Mouse (Mus musculus) forebrain, embryonic 15.5 days (tissue): Measurements from ENCODE around the gene Sash1. TPM values are rescaled to one million over a fixed set of nuclear protein-coding genes. Genes with fewer than 3 reads are reported as not detected.

Experiments used
- ATAC-seq: fragments of 200-750 bp; cut with Nextera tagmentation; replicated peaks from 2 replicates; pipeline ENCODE4 v1.8.0; 2017; ENCODE audit warnings: mild to moderate bottlenecking, moderate TSS enrichment, moderate library complexity
- H3K27ac ChIP-seq: fragments of 300-500 bp; sonication (generic); replicated peaks from 2 replicates; pipeline ENCODE4 v1.5.1; 2015; ENCODE audit warnings: mild to moderate bottlenecking, inconsistent platforms
- H3K27me3 ChIP-seq: fragments of 300-500 bp; sonication (generic); 2 replicates; pipeline ENCODE4 v1.6.1; 2015; ENCODE audit warnings: inconsistent platforms
- H3K36me3 ChIP-seq: fragments of 300-500 bp; sonication (generic); 2 replicates; pipeline ENCODE4 v1.6.1; 2015; ENCODE audit warnings: mild to moderate bottlenecking, inconsistent platforms
- H3K4me1 ChIP-seq: fragments of 300-500 bp; sonication (generic); 2 replicates; pipeline ENCODE4 v1.6.1; 2015; ENCODE audit warnings: inconsistent platforms
- H3K4me2 ChIP-seq: fragments of 300-500 bp; sonication (generic); replicated peaks from 2 replicates; pipeline ENCODE4 v1.6.1; 2015; ENCODE audit warnings: mild to moderate bottlenecking, inconsistent platforms
- H3K4me3 ChIP-seq: fragments of 300-500 bp; sonication (generic); 2 replicates; pipeline ENCODE4 v1.5.1; 2015; ENCODE audit warnings: mild to moderate bottlenecking, inconsistent platforms
- H3K9ac ChIP-seq: fragments of 300-500 bp; sonication (generic); replicated peaks from 2 replicates; pipeline ENCODE4 v1.6.1; 2015; ENCODE audit warnings: mild to moderate bottlenecking, inconsistent platforms
- H3K9me3 ChIP-seq: fragments of 300-500 bp; sonication (generic); 2 replicates; pipeline ENCODE4 v1.6.1; 2016; ENCODE audit warnings: inconsistent platforms
- WGBS: fragments of 180-500 bp; shearing (Covaris S2); methylation state at CpG from one replicate; pipeline ENCODE4 v1.1.7; 2015; ENCODE audit warnings: mixed read lengths; 5-methylcytosine and 5-hydroxymethylcytosine counted together
- polyA plus RNA-seq: library from polyadenylated mRNA; unstranded; fragments of >200 nt; fragmentation: Nextera tagmentation; extraction: Ambion mirVana; gene quantifications from 2 replicates; pipeline ENCODE4 v1.2.1, GENCODE M21; 2015

The Sash1 gene
- polyA plus RNA-seq, 1 experiment from 2014 or later: 1.7 TPM

DNA sequence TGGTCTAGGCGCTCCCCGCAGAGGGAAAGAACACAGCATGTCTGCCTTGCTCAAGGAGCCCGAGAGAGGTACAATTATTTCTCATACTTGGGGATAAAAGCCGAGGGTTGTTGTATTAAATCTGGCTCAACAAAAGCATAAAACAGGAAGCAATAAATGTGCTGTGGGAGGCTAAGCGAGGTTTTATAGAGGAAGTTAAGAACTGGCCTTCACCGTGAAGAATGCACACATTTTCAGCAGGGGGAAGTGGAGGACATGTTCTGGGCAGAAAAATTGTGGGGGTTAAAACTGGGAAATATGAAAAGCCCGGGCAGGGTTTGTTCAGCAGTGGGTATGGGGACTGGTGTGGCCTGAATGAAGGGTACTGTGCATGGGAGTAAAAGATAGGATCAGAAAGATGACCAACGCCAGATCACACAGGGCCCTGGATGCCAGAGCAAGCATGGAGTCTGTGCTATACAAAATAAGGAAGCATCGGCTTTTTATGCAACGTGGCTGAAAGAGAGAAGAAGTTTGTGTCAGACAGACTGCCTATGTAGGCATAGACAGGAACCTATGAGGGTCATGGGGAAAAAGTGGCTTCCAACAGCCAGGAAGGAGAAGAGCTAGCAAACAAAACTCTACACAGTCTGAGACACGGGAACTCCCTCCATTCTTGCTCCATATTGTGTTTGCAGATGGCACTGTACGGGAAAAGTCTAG is 108.2 kb downstream of the Sash1 start:
- Histone ChIP-seq H3K9ac (no peak overlapping the region), H3K4me3 (no peak overlapping the region), H3K4me1 (no peaks in the 10 kb centered on the region), H3K27ac (no peak overlapping the region), H3K27me3 (no peaks in the 10 kb centered on the region), H3K4me2 (no peak overlapping the region), H3K36me3 (no peaks in the 10 kb centered on the region), H3K9me3 (no peaks in the 10 kb centered on the region)
- 92% methylated on average over 12 of the region's 12 CpGs for WGBS
- no peak for ATAC-seq

DNA sequence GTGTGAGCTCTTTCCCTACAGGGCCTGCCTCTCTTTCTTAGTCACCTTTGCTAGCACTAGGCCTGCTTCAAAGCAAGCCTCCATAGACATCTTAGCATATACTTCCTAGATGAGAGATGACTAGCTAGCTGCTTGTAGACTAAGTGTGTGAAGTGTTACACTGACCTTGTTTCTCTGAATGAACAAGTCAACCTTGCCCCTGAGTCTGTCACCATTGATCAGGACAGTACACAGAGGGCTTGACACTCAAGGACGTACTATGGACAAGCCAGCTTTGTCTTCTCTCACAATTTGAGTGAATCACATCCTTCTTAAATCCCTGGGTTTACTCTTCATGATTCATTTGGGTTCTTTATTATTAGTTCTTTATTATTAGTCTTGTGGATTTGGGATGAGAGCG is 109.1 kb downstream of the Sash1 start:
- ATAC-seq: no peak
- Histone ChIP-seq H3K27me3 (no peaks in the 10 kb centered on the region), H3K4me2 (no peak overlapping the region), H3K27ac (no peak overlapping the region), H3K9me3 (no peaks in the 10 kb centered on the region), H3K4me3 (no peak overlapping the region), H3K9ac (no peak overlapping the region), H3K36me3 (no peaks in the 10 kb centered on the region), H3K4me1 (no peaks in the 10 kb centered on the region)
- 96% methylated on average over 2 of the region's 2 CpGs for WGBS

DNA sequence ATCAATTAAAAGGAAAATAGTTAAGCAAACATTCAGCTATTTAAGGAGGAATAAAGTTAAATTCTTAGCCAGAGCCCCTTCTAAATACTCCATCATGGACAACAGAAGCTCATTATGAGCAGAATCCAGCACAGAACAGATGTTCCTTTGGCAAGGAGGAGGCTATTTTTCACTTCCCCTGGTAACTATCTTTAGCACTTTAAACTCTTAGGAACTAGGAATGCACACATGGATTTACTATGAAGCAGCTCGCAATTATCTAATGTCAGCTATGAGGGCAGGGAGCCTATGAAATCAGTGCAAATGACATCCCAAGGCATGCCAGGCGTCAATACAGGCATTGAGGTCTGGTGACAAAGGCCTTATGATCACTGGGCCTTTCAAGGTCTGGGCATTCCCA is 110.1 kb downstream of the Sash1 start:
- no peak for ATAC-seq

DNA sequence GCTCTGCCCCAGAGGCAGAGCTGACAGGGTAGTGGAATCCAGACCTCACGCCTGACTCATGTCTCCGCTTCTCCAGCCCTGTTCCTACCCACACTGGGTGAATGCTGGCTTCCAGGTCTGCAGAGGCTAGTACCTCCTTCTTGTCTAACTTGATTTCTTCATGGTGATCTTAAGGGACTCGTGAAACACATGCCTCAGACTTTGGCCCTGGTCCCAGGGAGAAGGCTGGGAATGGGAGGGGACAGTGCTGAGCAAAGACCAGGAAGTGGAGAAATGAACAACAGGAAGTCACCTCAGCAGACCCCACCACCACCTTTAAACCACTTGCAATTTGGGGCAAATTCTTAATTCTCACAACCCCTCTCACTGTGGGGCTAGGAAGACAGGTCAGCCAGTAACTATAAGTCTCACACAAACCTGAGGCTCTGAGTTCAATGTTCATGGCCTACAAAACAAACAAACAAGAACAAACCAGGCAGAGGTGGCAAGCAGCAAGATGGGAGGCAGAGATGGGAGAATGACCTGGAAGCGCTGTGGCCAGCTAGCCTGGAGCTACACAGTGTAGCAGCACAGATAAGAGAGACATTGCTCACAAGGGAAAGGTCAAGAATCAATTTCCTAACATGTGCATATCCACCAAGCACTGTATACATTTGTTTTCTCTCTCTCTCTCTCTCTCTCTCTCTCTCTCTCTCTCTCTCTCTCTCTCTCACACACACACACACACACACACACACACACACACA is 113.2 kb downstream of the Sash1 start:
- H3K36me3 ChIP-seq: no peaks in the 10 kb centered on the region
- H3K4me2 ChIP-seq: no peak overlapping the region
- H3K4me3 ChIP-seq: no peak overlapping the region
- no peaks in the 10 kb centered on the region for H3K27me3 ChIP-seq
- no peak overlapping the region for H3K9ac ChIP-seq
- no peak for ATAC-seq
- H3K4me1 ChIP-seq: no peaks in the 10 kb centered on the region
- no peak overlapping the region for H3K27ac ChIP-seq
- H3K9me3 ChIP-seq: no peaks in the 10 kb centered on the region
- 81% methylated on average over 4 of the region's 4 CpGs for WGBS

More for the DNA sequence above, 110.1 kb downstream of the Sash1 start:
- no peaks in the 10 kb centered on the region for H3K4me1 ChIP-seq
- H3K4me2 ChIP-seq: no peak overlapping the region
- H3K27ac ChIP-seq: no peak overlapping the region
- H3K9ac ChIP-seq: no peak overlapping the region
- H3K36me3 ChIP-seq: no peaks in the 10 kb centered on the region
- no peak overlapping the region for H3K4me3 ChIP-seq
- H3K27me3 ChIP-seq: no peaks in the 10 kb centered on the region
- WGBS: 86% methylated on average over 2 of the region's 2 CpGs
- no peaks in the 10 kb centered on the region for H3K9me3 ChIP-seq

DNA sequence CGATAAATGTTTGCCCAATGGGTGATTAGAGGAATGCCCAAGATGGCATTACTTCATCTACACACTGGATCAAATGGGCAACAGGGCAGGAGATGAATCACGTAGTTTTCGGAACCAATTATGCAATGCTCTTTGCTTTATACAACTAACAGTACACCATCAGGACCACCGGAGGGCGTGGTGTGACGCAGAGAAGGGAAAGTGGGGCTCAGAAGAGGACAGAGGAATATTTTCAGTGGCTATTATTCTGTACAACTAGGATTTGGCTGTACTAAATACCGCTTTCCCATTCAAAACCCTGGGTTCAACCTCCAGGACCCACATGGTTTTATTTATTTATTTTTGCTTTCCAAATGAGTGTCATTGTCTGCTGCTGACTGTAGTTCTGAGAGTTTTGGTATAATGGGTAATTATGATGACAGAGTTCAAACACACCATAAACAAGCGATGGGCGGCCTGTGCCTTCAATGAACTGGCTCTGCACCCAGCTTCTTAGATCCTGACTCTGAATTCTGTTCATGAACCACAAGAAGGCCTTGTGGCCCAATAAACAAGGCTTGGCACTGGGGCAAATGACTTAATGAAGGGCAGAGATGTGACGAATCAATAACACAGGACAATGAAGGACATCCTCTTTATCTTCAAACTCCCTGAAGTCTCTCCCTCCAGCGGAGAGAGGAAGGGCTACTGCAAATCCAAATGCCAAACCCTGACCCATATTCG is 114.8 kb downstream of the Sash1 start:
- Histone ChIP-seq H3K9ac (no peak overlapping the region), H3K4me2 (no peak overlapping the region), H3K9me3 (no peaks in the 10 kb centered on the region), H3K27ac (no peak overlapping the region), H3K4me1 (no peaks in the 10 kb centered on the region), H3K4me3 (no peak overlapping the region), H3K27me3 (no peaks in the 10 kb centered on the region), H3K36me3 (no peaks in the 10 kb centered on the region)
- no peak for ATAC-seq
- 93% methylated on average over 12 of the region's 12 CpGs for WGBS

DNA sequence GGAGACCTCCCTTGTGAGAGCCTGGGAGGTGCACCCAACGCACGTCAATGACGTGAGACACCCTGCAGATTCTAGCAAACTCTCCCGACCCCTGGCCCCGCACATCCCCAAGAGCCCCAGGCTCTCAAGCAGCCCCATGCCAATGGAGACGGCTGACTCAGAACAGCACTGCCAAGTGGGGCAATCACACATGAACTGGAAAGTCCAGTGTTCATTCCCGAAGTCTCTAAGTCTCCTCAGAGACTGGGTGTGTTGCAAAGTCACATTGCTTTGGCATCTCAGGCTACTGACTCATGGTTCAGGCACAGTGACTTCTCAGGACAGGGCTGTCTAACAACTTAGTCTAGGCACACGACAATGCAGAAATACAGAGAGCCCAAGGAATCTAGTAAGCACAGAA is 117.2 kb downstream of the Sash1 start:
- no peaks in the 10 kb centered on the region for H3K27me3 ChIP-seq
- no peak overlapping the region for H3K4me3 ChIP-seq
- H3K9me3 ChIP-seq: no peaks in the 10 kb centered on the region
- no peaks in the 10 kb centered on the region for H3K36me3 ChIP-seq
- H3K27ac ChIP-seq: no peak overlapping the region
- H3K4me1 ChIP-seq: no peaks in the 10 kb centered on the region
- 89% methylated on average over 8 of the region's 8 CpGs for WGBS
- H3K9ac ChIP-seq: no peak overlapping the region
- H3K4me2 ChIP-seq: no peak overlapping the region
- ATAC-seq: no peak

DNA sequence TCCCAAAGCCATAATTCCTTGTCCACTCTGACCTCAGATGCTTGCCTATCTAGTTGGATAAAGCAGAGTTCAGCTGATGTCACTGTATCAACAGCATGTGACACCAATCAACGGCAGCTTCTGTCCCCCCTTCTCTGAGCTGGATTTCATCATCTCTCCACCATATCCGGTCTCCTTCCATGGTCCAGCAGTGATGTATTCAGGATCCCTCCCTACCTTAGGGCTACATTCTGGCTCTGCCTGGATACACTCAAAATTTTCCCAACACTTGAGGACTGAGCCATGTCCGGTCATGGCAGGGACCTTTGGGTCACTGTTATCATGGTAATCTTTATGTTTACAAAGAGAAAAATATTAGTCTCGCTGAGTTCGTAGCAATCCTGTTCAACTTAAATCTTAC is 118.5 kb downstream of the Sash1 start:
- Histone ChIP-seq H3K4me1 (peaks cover 6% of the 10 kb centered on the region), H3K36me3 (no peaks in the 10 kb centered on the region)

DNA sequence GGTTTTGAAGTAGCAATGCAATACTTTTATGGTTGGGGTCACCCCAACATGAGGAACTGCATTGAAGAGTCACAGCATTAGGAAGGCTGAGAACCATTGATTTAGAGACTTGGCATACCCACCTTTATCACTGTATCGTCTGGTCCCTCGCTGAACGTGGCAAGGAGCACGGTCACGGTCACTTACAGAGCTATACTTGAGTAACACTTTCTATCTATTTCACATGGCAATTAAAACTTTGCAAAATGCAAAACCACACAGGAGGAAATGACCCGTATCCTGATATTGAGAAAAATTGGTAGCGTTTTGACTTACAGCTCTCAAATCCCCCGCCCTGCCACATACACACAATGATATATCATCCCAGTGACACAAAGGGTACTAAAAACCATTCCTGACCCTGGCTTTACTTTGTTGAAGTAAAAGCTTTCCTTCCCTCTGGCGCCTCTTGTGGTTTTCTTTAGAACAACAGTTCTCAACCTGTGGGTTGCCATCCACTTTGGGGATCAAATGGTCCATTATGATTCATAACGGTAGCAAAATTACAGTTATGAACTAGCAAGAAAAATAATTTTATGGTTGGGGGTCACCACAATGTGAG is 119.8 kb downstream of the Sash1 start:
- Histone ChIP-seq H3K27me3 (no peaks in the 10 kb centered on the region), H3K36me3 (no peaks in the 10 kb centered on the region), H3K4me1 (peaks cover 16% of the 10 kb centered on the region), H3K27ac (no peak overlapping the region), H3K4me3 (no peak overlapping the region), H3K4me2 (no peak overlapping the region), H3K9me3 (no peaks in the 10 kb centered on the region), H3K9ac (no peak overlapping the region)
- no peak for ATAC-seq
- WGBS: 86% methylated on average over 10 of the region's 10 CpGs

More for the DNA sequence above, 118.5 kb downstream of the Sash1 start:
- 96% methylated on average over 5 of the region's 5 CpGs for WGBS
- Histone ChIP-seq H3K27me3 (no peaks in the 10 kb centered on the region), H3K4me2 (no peak overlapping the region), H3K9me3 (no peaks in the 10 kb centered on the region), H3K9ac (no peak overlapping the region), H3K27ac (no peak overlapping the region), H3K4me3 (no peak overlapping the region)
- ATAC-seq: no peak

DNA sequence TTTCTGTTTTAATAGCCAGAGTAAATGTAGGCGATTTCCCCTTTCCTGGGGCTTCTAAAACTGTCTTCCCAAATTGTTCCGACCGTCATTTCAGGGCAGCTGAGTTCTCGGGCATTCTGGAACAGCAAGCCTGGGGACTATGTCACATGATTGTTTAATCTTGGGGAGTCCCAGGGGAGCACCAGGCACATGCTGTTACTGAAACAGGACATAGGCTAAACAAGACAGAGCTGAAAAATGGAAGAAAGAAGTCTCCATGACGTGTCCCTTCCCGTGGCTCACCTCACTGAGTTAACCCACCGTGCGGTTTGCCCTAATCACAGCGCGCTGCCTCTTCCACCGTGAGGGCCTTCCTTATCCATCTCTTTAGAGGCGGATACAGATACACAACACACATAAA is 123.1 kb downstream of the Sash1 start:
- Histone ChIP-seq H3K27me3 (no peaks in the 10 kb centered on the region), H3K9ac (no peak overlapping the region), H3K9me3 (no peaks in the 10 kb centered on the region), H3K4me3 (no peak overlapping the region), H3K36me3 (no peaks in the 10 kb centered on the region), H3K27ac (no peak overlapping the region), H3K4me2 (peak overlapping the region; percentile 28), H3K4me1 (peaks cover 29% of the 10 kb centered on the region)
- WGBS: 19% methylated on average over 12 of the region's 12 CpGs
- no peak for ATAC-seq

DNA sequence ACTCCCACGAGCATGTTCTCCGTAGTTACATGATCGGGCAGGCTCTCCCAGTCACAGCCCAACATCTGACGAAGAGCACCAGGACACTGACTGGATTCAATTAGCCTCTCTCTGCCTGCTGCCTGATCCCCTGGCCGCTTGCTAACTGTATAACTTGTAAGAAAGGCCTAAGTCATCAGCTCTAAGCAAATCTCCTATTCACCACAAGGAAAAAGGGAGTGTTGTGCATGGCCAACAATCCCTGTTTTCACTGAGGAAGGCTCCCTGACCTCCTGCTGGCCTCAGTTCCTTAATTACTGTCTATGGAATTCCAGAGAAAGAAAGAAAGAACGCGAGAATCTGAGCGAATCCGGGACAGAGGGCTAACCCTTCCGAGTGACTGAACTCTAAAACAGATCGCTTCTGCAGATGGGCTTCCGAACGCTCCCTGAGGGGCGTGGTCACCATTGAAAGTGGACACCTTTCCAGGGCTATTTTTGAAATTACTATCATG is 123.6 kb downstream of the Sash1 start:
- no peaks in the 10 kb centered on the region for H3K27me3 ChIP-seq
- peaks cover 34% of the 10 kb centered on the region for H3K4me1 ChIP-seq
- peak overlapping the region; percentile 12; the same call in 1 of the 2 replicates for H3K4me3 ChIP-seq
- H3K4me2 ChIP-seq: peak overlapping the region; percentile 28
- H3K9ac ChIP-seq: no peak overlapping the region
- H3K36me3 ChIP-seq: no peaks in the 10 kb centered on the region
- no peaks in the 10 kb centered on the region for H3K9me3 ChIP-seq
- peak; percentile 21; the same call in 1 of the 2 replicates for ATAC-seq
- under 1% methylated on average over 14 of the region's 14 CpGs for WGBS
- H3K27ac ChIP-seq: no peak overlapping the region

DNA sequence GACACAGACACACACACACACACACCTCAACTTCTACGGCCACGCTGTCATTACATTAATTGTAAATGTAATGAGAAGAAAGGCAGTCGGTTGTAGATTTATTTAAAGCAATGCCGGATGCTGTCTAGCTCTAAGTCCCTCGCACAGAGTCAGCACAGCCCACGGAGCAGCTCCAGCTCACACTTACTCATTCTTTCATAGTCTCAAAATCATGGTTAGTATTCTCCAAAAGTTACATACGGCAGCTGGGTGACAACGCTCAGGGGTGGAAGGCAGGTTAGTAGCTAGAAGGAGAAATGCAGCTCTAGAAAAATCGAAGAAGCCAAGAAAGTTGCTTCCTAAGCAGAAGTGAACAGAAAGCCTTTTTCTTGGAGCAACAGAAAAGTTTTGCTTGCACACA is 124.2 kb downstream of the Sash1 start:
- Histone ChIP-seq H3K4me3 (peak overlapping the region; percentile 12; the same call in 1 of the 2 replicates), H3K4me2 (peak overlapping the region; percentile 28)

DNA sequence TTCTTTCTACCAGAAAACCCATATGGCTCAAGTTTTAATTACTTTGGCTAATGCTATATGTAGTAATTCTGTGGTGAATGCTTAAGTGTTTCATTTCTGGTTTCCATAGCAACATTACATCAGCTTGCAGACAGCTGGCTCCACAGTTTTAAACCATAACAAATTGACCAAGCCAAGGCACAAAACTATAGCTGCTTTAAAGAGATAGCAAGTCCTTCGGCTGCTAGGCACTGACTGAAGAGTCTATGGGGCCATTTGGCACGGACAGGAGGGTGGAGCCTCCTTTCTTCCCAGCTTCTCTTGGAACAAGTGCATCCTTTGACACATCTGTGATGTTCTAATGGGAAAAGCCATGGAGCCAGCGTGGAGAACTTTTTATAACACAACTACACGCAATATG is 125.3 kb downstream of the Sash1 start:
- H3K9ac ChIP-seq: no peak overlapping the region
- H3K27me3 ChIP-seq: no peaks in the 10 kb centered on the region
- peaks cover 43% of the 10 kb centered on the region for H3K4me1 ChIP-seq
- 20% methylated on average over 4 of the region's 4 CpGs for WGBS
- H3K9me3 ChIP-seq: no peaks in the 10 kb centered on the region
- no peak overlapping the region for H3K4me3 ChIP-seq
- no peak overlapping the region; the same call in 1 of the 2 replicates for H3K27ac ChIP-seq
- ATAC-seq: peak; percentile 27
- H3K4me2 ChIP-seq: no peak overlapping the region; the same call in 1 of the 2 replicates
- no peaks in the 10 kb centered on the region for H3K36me3 ChIP-seq

More for the DNA sequence above, 124.2 kb downstream of the Sash1 start:
- Histone ChIP-seq H3K9ac (no peak overlapping the region), H3K36me3 (no peaks in the 10 kb centered on the region), H3K9me3 (no peaks in the 10 kb centered on the region), H3K4me1 (peaks cover 36% of the 10 kb centered on the region), H3K27ac (no peak overlapping the region), H3K27me3 (no peaks in the 10 kb centered on the region)
- no peak for ATAC-seq
- 37% methylated on average over 9 of the region's 9 CpGs for WGBS
